Mouse (Mus musculus): ENCODE data around the gene Kctd15.

Kctd15 gene

GRCm38 (mm10) chr7:34656632-34657031 lies at the start of gene Kctd15:
TSS of gene Kctd15 (minus strand) at chr7:34656732.
- no peak for DNase-seq

- no peak for DNase-seq
Observed at GRCm38 (mm10) chr7:34704401-34704800, 47.9 kb upstream of the Kctd15 start.

GRCm38 (mm10) chr7:34703437-34703836 lies 46.9 kb upstream of the Kctd15 start:
- DNase-seq: no peak

- DNase-seq: peak; percentile 25
Observed at GRCm38 (mm10) chr7:34702718-34703351, 46.3 kb upstream of the Kctd15 start.

GRCm38 (mm10) chr7:34699888-34700287 lies 43.4 kb upstream of the Kctd15 start:
- no peak for DNase-seq

GRCm38 (mm10) chr7:34698221-34698620 lies 41.7 kb upstream of the Kctd15 start:
- no peak for DNase-seq

GRCm38 (mm10) chr7:34696086-34696485 lies 39.6 kb upstream of the Kctd15 start:
- no peak for DNase-seq

GRCm38 (mm10) chr7:34694898-34695297 lies 38.4 kb upstream of the Kctd15 start:
- no peak for DNase-seq

- DNase-seq: no peak
Observed at GRCm38 (mm10) chr7:34693916-34694315, 37.4 kb upstream of the Kctd15 start.

- no peak for DNase-seq
Observed at GRCm38 (mm10) chr7:34693072-34693471, 36.5 kb upstream of the Kctd15 start.

GRCm38 (mm10) chr7:34690111-34690510 lies 33.6 kb upstream of the Kctd15 start:
- DNase-seq: no peak

GRCm38 (mm10) chr7:34689028-34689427 lies 32.5 kb upstream of the Kctd15 start:
- DNase-seq: no peak

GRCm38 (mm10) chr7:34685801-34686200 lies 29.3 kb upstream of the Kctd15 start:
- no peak for DNase-seq

- DNase-seq: no peak
Observed at GRCm38 (mm10) chr7:34685176-34685575, 28.6 kb upstream of the Kctd15 start.

- no peak for DNase-seq
Observed at GRCm38 (mm10) chr7:34680771-34681421, 24.4 kb upstream of the Kctd15 start.

- no peak for DNase-seq
Observed at GRCm38 (mm10) chr7:34679886-34680285, 23.4 kb upstream of the Kctd15 start.

- peak; percentile 47 for DNase-seq
Observed at GRCm38 (mm10) chr7:34675831-34676514, 19.4 kb upstream of the Kctd15 start.

- no peak for DNase-seq
Observed at GRCm38 (mm10) chr7:34675120-34675790, 18.7 kb upstream of the Kctd15 start.

- no peak for DNase-seq
Observed at GRCm38 (mm10) chr7:34672916-34673315, 16.4 kb upstream of the Kctd15 start.

GRCm38 (mm10) chr7:34671911-34672310 lies 15.4 kb upstream of the Kctd15 start:
- DNase-seq: peak; percentile 84

GRCm38 (mm10) chr7:34670778-34671177 lies 14.2 kb upstream of the Kctd15 start:
- no peak for DNase-seq

GRCm38 (mm10) chr7:34669336-34669735 lies 12.8 kb upstream of the Kctd15 start:
- DNase-seq: no peak

- no peak for DNase-seq
Observed at GRCm38 (mm10) chr7:34667874-34668273, 11.3 kb upstream of the Kctd15 start.

- DNase-seq: no peak
Observed at GRCm38 (mm10) chr7:34663145-34663544, 6.6 kb upstream of the Kctd15 start.
